Mouse (Mus musculus) brain, embryonic 14.5 days (tissue): ENCODE results near the gene Runx3.

Experiments
- CTCF ChIP-seq: fragments of 200-500 bp; IDR thresholded peaks from 2 replicates; pipeline ENCODE4 v1.5.1; 2012; ENCODE audit warnings: inconsistent platforms, mild to moderate bottlenecking, moderate library complexity, borderline replicate concordance; ENCODE audit not compliant: insufficient read depth, insufficient read length; ENCODE audit errors: extremely low read depth
- POLR2A ChIP-seq: fragments of 200-500 bp; IDR thresholded peaks from 2 replicates; pipeline ENCODE4 v1.6.1; 2012; ENCODE audit warnings: mild to moderate bottlenecking, inconsistent platforms, borderline replicate concordance; ENCODE audit not compliant: poor library complexity, insufficient read depth, insufficient read length, severe bottlenecking; ENCODE audit errors: extremely low read depth

GRCm38 (mm10) chr4:135155106-135155800, 34.8 kb downstream of the Runx3 start:
- no peak for TF ChIP-seq CTCF
- no peak for TF ChIP-seq POLR2A
